Mouse (Mus musculus) stomach, embryonic 16.5 days (tissue): ENCODE measurements around the gene Uba2. TPM values are rescaled to one million over a fixed set of nuclear protein-coding genes. Genes with fewer than 3 reads are reported as not detected.
"Not testable (repeated sequence)": the region's sequence is repeated elsewhere in the genome, so short reads cannot be mapped to it uniquely, and the experiment has no call there.

Source experiments
- ATAC-seq: fragments of 200-750 bp; cut with Nextera tagmentation; 2 replicates; pipeline ENCODE4 v1.8.0; 2017; ENCODE audit warnings: moderate number of reproducible peaks, moderate TSS enrichment; ENCODE audit not compliant: insufficient read depth, low FRiP score
- H3K27ac ChIP-seq: fragments of 300-500 bp; sonication (generic); 2 replicates; pipeline ENCODE4 v1.5.1; 2014; ENCODE audit warnings: low read length
- H3K27me3 ChIP-seq: fragments of 300-500 bp; sonication (generic); 2 replicates; pipeline ENCODE4 v1.6.1; 2014; ENCODE audit warnings: low read length, control low read depth, mixed read lengths; ENCODE audit not compliant: control insufficient read depth, insufficient read depth
- H3K36me3 ChIP-seq: fragments of 300-500 bp; sonication (generic); 2 replicates; pipeline ENCODE4 v1.6.1; 2014; ENCODE audit warnings: low read length; ENCODE audit not compliant: control insufficient read depth, insufficient read depth
- H3K4me1 ChIP-seq: fragments of 300-500 bp; sonication (generic); 2 replicates; pipeline ENCODE4 v1.6.1; 2014; ENCODE audit warnings: low read length, control low read depth, mixed read lengths; ENCODE audit not compliant: control insufficient read depth, insufficient read depth
- H3K4me2 ChIP-seq: fragments of 300-500 bp; sonication (generic); 2 replicates; pipeline ENCODE4 v1.6.1; 2014; ENCODE audit warnings: low read depth, low read length, mixed read lengths
- H3K4me3 ChIP-seq: fragments of 300-500 bp; sonication (generic); replicated peaks from 2 replicates; pipeline ENCODE4 v1.5.1; 2014; ENCODE audit warnings: mild to moderate bottlenecking, low read length
- H3K9ac ChIP-seq: fragments of 300-500 bp; sonication (generic); 2 replicates; pipeline ENCODE4 v1.6.1; 2014; ENCODE audit warnings: low read length
- H3K9me3 ChIP-seq: fragments of 300-500 bp; sonication (generic); replicated peaks from 2 replicates; pipeline ENCODE4 v1.6.1; 2016; ENCODE audit warnings: low read length, control low read depth; ENCODE audit not compliant: control insufficient read depth
- WGBS: fragments of 180-500 bp; shearing (Covaris S2); extraction: QIAGEN DNeasy Blood & Tissue Kit; methylation state at CpG from one replicate; pipeline ENCODE4 v1.1.7; 2014; 5-methylcytosine and 5-hydroxymethylcytosine counted together
- polyA plus RNA-seq: library from polyadenylated mRNA; unstranded; fragments of >200 nt; fragmentation: Nextera tagmentation; extraction: Ambion mirVana; gene quantifications from 2 replicates; pipeline ENCODE4 v1.2.1, GENCODE M21; 2015

The Uba2 gene
- polyA plus RNA-seq, 1 experiment from 2014 or later = 165 TPM

DNA sequence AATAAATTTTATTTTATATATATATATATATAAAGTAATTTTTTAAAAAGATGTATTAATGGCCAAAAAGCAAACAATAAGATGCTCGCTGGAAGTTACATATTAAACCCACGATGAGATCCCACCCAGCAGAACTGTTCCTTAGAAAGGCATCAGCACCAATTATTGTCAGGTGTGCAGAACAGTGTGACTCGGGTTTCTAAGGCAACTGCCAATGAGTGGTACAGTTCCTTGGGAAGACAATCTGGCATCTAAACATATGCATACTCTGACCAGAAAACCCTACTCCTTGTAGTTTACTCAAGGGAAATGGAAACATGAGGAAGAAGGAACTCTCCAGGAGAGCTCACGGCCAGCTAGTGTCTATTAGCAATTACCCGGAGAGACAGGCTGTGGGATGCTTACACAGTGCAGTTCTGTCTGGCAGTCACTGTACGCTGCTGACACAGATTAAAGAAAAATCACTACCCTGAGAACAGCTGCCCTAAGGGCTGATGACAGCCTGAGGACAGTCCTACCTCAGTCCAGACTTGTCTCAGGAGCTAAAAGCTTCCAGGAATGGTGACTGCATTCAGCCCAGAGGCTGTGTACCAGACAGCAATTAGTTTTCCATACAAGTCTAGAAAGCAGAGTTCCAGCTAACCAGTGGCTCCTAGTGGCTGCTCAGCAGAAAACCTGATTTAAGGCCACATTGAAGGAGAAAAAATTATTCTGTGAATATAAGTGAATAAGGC, 46.2 kb downstream of the Uba2 start:
- Histone ChIP-seq H3K27ac (no peak overlapping the region), H3K4me3 (no peak overlapping the region), H3K4me1 (no peaks in the 10 kb centered on the region), H3K27me3 (no peaks in the 10 kb centered on the region), H3K4me2 (no peak overlapping the region), H3K9me3 (peaks cover 4% of the 10 kb centered on the region; the same call in 1 of the 2 replicates), H3K9ac (no peak overlapping the region), H3K36me3 (peaks cover 8% of the 10 kb centered on the region; the same call in 1 of the 2 replicates)
- ATAC-seq = no peak
- 88% methylated on average over 6 of the region's 6 CpGs for WGBS

DNA sequence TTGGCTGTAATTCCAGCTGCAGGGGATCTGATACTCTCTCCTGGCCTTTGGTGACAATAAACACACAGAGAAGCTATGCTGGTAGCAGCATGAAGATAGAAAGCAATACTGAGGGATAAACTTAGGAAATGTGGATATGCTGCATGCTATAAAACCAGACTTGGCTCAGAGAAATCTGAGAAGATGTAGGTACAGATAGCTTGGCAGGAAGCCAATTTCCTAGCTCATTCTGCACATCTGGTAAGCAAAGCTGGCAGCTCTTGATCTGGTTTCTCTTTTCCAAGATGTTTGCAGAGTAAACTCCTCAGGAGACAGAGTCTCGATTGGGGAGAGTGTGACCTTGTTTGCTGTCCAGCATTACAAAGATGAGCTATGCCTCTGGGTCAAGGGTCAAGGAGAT, 48.8 kb downstream of the Uba2 start:
- not testable (repeated sequence) for H3K4me1 ChIP-seq, H3K9ac ChIP-seq, H3K4me2 ChIP-seq, ATAC-seq, H3K4me3 ChIP-seq, H3K9me3 ChIP-seq, H3K27ac ChIP-seq, H3K27me3 ChIP-seq, H3K36me3 ChIP-seq
- WGBS = 10% methylated on average over 1 of the region's 1 CpGs

DNA sequence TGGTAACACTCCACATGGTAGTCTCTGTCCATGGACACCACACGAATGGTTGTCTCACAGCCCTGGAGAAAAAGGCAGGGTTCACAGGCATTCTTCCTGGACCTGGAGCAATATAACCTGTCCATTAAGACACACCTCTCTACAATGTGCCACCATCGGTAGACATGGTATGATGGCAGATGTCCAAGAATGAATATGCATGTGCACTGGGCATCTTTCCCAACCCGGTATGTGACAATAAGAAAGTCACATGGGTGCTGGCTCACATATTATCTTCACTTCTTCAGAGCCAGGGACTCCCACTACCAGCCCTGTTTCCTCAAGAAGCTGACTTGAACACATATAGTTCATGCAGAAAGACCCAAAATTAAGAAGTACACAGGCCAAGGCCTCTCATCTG, 52.8 kb downstream of the Uba2 start:
- Histone ChIP-seq H3K9me3 (no peaks in the 10 kb centered on the region), H3K4me2 (no peak overlapping the region)
- no peak for ATAC-seq

DNA sequence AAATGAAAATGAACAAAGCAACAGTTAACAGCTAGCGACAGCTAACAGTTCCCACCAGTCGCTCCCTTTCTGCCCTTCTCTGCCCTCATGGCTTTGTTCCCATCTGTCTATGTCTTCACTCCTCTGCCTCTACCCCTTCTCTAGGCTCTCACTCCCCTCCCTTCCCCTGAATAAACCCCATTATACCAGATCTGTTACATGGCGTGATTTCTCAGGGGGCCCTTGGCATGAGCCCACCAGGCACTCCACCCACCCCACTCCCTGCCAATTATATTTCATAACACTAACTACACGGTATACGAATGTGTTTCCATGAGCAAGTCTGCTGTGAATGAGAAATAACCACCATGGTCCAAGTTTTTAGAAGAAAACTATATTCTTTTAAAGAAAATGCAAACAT, 60.2 kb downstream of the Uba2 start:
- 81% methylated on average over 5 of the region's 5 CpGs for WGBS

More for the DNA sequence above, 52.8 kb downstream of the Uba2 start:
- Histone ChIP-seq H3K27ac (no peak overlapping the region), H3K4me3 (no peak overlapping the region), H3K9ac (no peak overlapping the region), H3K4me1 (no peaks in the 10 kb centered on the region), H3K27me3 (no peaks in the 10 kb centered on the region), H3K36me3 (peaks cover 14% of the 10 kb centered on the region; the same call in 1 of the 2 replicates)
- WGBS = 83% methylated on average over 3 of the region's 3 CpGs

DNA sequence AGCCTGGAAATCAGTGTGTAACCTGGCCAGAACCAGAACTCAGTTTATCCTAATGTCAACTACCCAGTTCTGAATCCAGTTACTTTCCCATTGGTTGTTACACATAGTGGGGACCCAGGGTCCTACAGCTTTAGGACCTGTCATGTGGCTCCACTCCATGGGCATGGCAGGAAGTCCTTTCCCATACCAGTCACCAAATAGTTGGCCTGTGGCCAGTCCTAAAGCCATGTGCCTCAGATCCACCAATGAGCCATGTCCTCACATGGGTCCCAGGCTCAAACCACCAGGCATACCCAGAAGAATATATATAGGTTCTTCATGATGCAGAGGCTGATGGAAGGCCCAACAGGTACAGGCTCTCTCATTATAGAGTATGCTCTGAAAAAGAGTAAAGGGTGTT, 68.1 kb downstream of the Uba2 start:
- no peak for ATAC-seq

More for the DNA sequence above, 60.2 kb downstream of the Uba2 start:
- no peaks in the 10 kb centered on the region for H3K9me3 ChIP-seq
- no peak overlapping the region for H3K4me3 ChIP-seq
- H3K36me3 ChIP-seq = peaks cover 27% of the 10 kb centered on the region
- no peak overlapping the region for H3K4me2 ChIP-seq
- no peak overlapping the region for H3K9ac ChIP-seq
- H3K27ac ChIP-seq = no peak overlapping the region
- no peaks in the 10 kb centered on the region for H3K4me1 ChIP-seq
- ATAC-seq = no peak
- H3K27me3 ChIP-seq = no peaks in the 10 kb centered on the region

DNA sequence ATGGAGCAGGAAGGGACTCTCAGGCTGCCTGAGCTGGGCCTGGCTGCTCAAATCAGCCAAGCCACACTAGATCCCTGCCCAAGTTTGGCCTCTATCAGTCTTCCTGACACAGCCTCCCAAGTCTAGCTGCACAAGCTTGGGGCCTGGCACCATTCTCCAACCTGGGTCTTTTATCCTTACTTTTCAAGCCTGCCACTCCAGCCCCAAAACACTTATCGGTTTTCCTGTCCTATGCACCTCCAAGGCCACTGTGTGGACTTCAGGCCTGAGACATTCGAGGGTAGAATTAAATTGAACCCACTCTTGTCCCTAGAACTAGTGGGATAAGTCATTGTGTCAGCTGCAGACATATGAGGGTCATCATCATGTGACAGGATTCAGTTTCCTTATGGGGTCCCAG, 69.4 kb downstream of the Uba2 start:
- Histone ChIP-seq H3K9ac (no peak overlapping the region), H3K27me3 (no peaks in the 10 kb centered on the region), H3K4me1 (no peaks in the 10 kb centered on the region), H3K27ac (no peak overlapping the region), H3K4me2 (no peak overlapping the region), H3K4me3 (no peak overlapping the region), H3K36me3 (no peaks in the 10 kb centered on the region), H3K9me3 (no peaks in the 10 kb centered on the region)
- 70% methylated on average over 2 of the region's 2 CpGs for WGBS
- ATAC-seq = no peak

More for the DNA sequence above, 68.1 kb downstream of the Uba2 start:
- Histone ChIP-seq H3K4me2 (no peak overlapping the region), H3K36me3 (no peaks in the 10 kb centered on the region), H3K27ac (no peak overlapping the region), H3K9me3 (no peaks in the 10 kb centered on the region), H3K4me1 (no peaks in the 10 kb centered on the region), H3K4me3 (no peak overlapping the region), H3K27me3 (no peaks in the 10 kb centered on the region), H3K9ac (no peak overlapping the region)

DNA sequence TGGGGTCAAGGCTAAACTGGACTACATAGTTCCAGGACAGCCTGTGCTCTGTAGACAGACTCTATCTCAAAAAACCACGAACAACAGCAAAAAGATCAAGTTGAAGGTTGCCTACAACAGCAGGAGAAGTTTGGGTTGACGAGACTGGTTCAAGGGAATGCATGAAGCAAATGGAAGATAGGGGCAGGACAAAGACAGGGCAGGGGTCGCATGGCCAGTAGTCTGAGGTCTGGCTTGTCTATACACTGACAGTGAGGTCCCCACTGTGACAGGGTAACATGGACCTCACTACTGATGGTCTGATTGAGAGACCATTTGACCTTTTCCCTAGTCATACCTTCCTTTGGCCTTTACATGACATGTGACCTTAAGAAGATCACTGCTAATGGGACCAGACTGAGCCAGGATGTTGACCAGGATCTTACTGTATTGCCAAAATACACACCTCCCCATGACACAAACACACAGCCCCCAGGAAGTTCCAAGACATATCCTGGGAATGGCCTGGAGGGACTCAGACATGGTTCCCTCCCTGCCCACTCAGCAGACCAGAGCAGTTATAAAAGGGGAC, 74.4 kb downstream of the Uba2 start, which contains the start of gene Scgb1b30:
TSS of gene Scgb1b30 (plus strand) at position 521 of the 571 bp plus-strand sequence.
- no peak within 1 kb of the TSS for H3K4me2 ChIP-seq
- no peaks in the 10 kb centered on the region for H3K27me3 ChIP-seq
- ATAC-seq = no peak
- WGBS = 78% methylated on average over 3 of the region's 3 CpGs
- no peak within 1 kb of the TSS for H3K4me3 ChIP-seq
- no peaks in the 10 kb centered on the region for H3K9me3 ChIP-seq
- H3K36me3 ChIP-seq = no peaks in the 10 kb centered on the region
- no peaks in the 10 kb centered on the region for H3K4me1 ChIP-seq
- H3K27ac ChIP-seq = no peak within 1 kb of the TSS
- H3K9ac ChIP-seq = no peak within 1 kb of the TSS

Other genes starting within 250 kb of the Uba2 start
- gene Scgb2b26, start 224.6 kb downstream of the Uba2 start, polyA plus RNA-seq = not detected in 2 replicates
- not detected in 2 replicates for gene Scgb2b27, start 155.7 kb downstream of the Uba2 start, polyA plus RNA-seq
- gene Scgb1b27, start 148.1 kb downstream of the Uba2 start, polyA plus RNA-seq = not detected in 2 replicates
- gene Scgb1b30, start 74.2 kb downstream of the Uba2 start, polyA plus RNA-seq = not detected in 2 replicates
- gene Wtip, start 36.3 kb downstream of the Uba2 start, polyA plus RNA-seq = 4.2 and 4.3 TPM in 2 replicates
- 53.6 and 54.8 TPM in 2 replicates for gene Pdcd2l, start 27.1 kb upstream of the Uba2 start, polyA plus RNA-seq
- gene Gpi1, start 60.7 kb upstream of the Uba2 start, polyA plus RNA-seq = 347 and 352 TPM in 2 replicates
- not detected in 2 replicates for gene Gm6096, start 81.4 kb upstream of the Uba2 start, polyA plus RNA-seq
- 30.4 and 32.8 TPM in 2 replicates for gene 4931406P16Rik, start 144.0 kb upstream of the Uba2 start, polyA plus RNA-seq
- gene Lsm14a, start 223.7 kb upstream of the Uba2 start, polyA plus RNA-seq = 69.1 and 76.1 TPM in 2 replicates